Mouse (Mus musculus): ENCODE results near the gene Ube4b.
A peak's percentile ranks its signal among the peaks of the same experiment; 100 is the strongest.

Ube4b gene

GRCm38 (mm10) chr4:149395581-149395980, 31.0 kb downstream of the Ube4b start:
- DNase-seq (ENCODE audit: low spot score in 2 of 2), result no peak

- no peak for DNase-seq (ENCODE audit: low spot score in 2 of 2)
Measured at GRCm38 (mm10) chr4:149394292-149394691, 32.3 kb downstream of the Ube4b start.

- no peak for DNase-seq (ENCODE audit: low spot score in 2 of 2)
Measured at GRCm38 (mm10) chr4:149393311-149393995, 33.1 kb downstream of the Ube4b start.

GRCm38 (mm10) chr4:149392359-149392758, 34.2 kb downstream of the Ube4b start:
- DNase-seq (ENCODE audit: low spot score in 2 of 2), result no peak

GRCm38 (mm10) chr4:149381001-149381400, 45.5 kb downstream of the Ube4b start:
- no peak for DNase-seq (ENCODE audit: low spot score in 2 of 2)

GRCm38 (mm10) chr4:149379881-149380280, 46.7 kb downstream of the Ube4b start:
- no peak for DNase-seq (ENCODE audit: low spot score in 2 of 2)

- DNase-seq (ENCODE audit: low spot score in 2 of 2), result no peak
Measured at GRCm38 (mm10) chr4:149378819-149379218, 47.7 kb downstream of the Ube4b start.

- DNase-seq (ENCODE audit: low spot score in 2 of 2), result no peak
Measured at GRCm38 (mm10) chr4:149376034-149376433, 50.5 kb downstream of the Ube4b start.

GRCm38 (mm10) chr4:149374662-149375061, 51.9 kb downstream of the Ube4b start:
- no peak for DNase-seq (ENCODE audit: low spot score in 2 of 2)

- no peak for DNase-seq (ENCODE audit: low spot score in 2 of 2)
Measured at GRCm38 (mm10) chr4:149373927-149374326, 52.6 kb downstream of the Ube4b start.

- peak in 1 of 2 experiments; percentile 50 for DNase-seq (ENCODE audit: low spot score in 2 of 2)
Measured at GRCm38 (mm10) chr4:149373431-149373830, 53.1 kb downstream of the Ube4b start.

GRCm38 (mm10) chr4:149365702-149366370, 60.7 kb downstream of the Ube4b start:
- no peak for DNase-seq (ENCODE audit: low spot score in 2 of 2)

GRCm38 (mm10) chr4:149364896-149365295, 61.7 kb downstream of the Ube4b start:
- DNase-seq (ENCODE audit: low spot score in 2 of 2), result no peak

- DNase-seq (ENCODE audit: low spot score in 2 of 2), result no peak
Measured at GRCm38 (mm10) chr4:149361051-149361450, 65.5 kb downstream of the Ube4b start.

GRCm38 (mm10) chr4:149360647-149361046, 65.9 kb downstream of the Ube4b start:
- DNase-seq (ENCODE audit: low spot score in 2 of 2), result no peak

- no peak for DNase-seq (ENCODE audit: low spot score in 2 of 2)
Measured at GRCm38 (mm10) chr4:149357982-149358381, 68.6 kb downstream of the Ube4b start.

- no peak for DNase-seq (ENCODE audit: low spot score in 2 of 2)
Measured at GRCm38 (mm10) chr4:149354671-149355070, 71.9 kb downstream of the Ube4b start.

GRCm38 (mm10) chr4:149351596-149352150, 74.9 kb downstream of the Ube4b start:
- no peak for DNase-seq (ENCODE audit: low spot score in 2 of 2)

GRCm38 (mm10) chr4:149348963-149349362, 77.6 kb downstream of the Ube4b start:
- DNase-seq (ENCODE audit: low spot score in 2 of 2), result no peak

GRCm38 (mm10) chr4:149345873-149346272, 80.7 kb downstream of the Ube4b start:
- DNase-seq (ENCODE audit: low spot score in 2 of 2), result no peak

- DNase-seq (ENCODE audit: low spot score in 2 of 2), result no peak
Measured at GRCm38 (mm10) chr4:149344311-149344710, 82.2 kb downstream of the Ube4b start.

GRCm38 (mm10) chr4:149340680-149341079, 85.9 kb downstream of the Ube4b start:
- DNase-seq (ENCODE audit: low spot score in 2 of 2), result no peak
